Mouse (Mus musculus): ENCODE measurements around the gene Peli1. TPM values are rescaled to one million over a fixed set of nuclear protein-coding genes. Genes with fewer than 3 reads are reported as not detected.
"Not testable (repeated sequence)": the region's sequence is repeated elsewhere in the genome, so short reads cannot be mapped to it uniquely, and the experiment has no call there.

The Peli1 gene
- polyA plus RNA-seq, 1 experiment: 15.1 TPM

- peak; percentile 29 for DNase-seq (ENCODE audit: low read depth, low spot score)
- WGBS: 27% methylated on average over 4 of the region's 4 CpGs
Measured at GRCm38 (mm10) chr11:21178343-21178742, 87.3 kb downstream of the Peli1 start.

GRCm38 (mm10) chr11:21178998-21179645, 88.0 kb downstream of the Peli1 start:
- DNase-seq (ENCODE audit: low read depth, low spot score): no peak
- 82% methylated on average over 8 of the region's 8 CpGs for WGBS

- DNase-seq (ENCODE audit: low read depth, low spot score): not testable (repeated sequence)
- 93% methylated on average over 8 of the region's 9 CpGs for WGBS
Measured at GRCm38 (mm10) chr11:21179873-21180272, 88.8 kb downstream of the Peli1 start.

DNA sequence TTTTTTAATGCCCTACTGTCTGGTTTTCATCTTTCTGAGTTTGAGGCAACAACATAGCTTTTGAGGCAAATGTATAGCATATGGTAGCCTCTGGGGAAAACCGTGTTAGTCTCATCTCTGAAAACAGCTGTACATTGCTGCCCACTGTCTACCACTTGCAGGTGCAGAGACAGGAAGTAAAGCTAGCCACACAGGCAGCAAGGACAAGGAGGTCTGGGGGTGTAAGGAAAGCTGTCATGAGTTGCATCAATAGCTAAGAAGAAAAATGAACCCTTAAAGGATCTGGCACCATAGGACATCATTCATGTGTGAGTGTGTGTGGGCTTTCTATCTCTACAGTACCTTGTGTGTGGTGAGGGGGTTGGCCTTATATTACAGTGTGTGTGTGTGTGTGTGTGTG, 89.6 kb downstream of the Peli1 start:
- no peak for DNase-seq (ENCODE audit: low read depth, low spot score)
- WGBS: 43% methylated on average over 1 of the region's 1 CpGs

DNA sequence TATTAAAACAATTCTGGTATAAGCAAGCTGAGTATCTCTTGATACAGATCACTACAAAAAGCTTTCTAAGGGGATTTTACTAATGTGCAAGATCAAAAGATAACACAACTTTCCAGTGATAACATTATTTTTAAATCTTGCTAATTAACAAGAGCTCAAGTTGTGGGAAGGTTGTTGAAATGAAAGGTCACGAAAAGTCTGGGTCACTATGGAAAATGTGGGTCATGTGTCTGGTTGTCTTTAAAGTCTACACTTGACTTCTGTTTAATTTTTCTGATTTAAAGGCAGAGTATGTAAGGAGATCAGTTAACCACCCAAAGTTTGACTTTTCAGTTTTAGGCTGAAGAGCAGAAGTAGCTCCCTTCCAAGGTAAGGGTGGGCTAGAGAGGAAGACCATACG, 90.5 kb downstream of the Peli1 start:
- DNase-seq (ENCODE audit: low read depth, low spot score): no peak
- WGBS: 82% methylated on average over 2 of the region's 2 CpGs

DNA sequence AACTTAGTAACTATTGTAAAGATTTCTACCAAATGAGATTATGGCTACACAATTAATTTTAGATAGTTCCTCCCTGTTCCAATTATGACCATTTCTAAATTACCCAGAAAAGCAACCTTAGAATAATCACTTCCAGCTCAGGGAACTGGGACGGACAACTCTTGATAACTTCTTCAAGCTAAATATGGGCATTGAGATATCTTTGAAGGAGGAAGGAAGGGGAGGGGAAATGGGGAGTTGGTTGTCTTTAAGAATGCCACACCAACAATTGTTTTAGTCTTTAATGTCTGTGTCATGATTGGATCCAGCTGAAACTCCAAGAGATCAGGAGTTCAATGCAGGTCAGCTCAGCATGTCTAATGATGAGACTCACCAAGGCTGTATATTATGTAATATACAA, 91.6 kb downstream of the Peli1 start:
- DNase-seq (ENCODE audit: low read depth, low spot score): no peak
- 74% methylated on average over 1 of the region's 1 CpGs for WGBS

GRCm38 (mm10) chr11:21191821-21192220, 100.7 kb downstream of the Peli1 start:
- DNase-seq (ENCODE audit: low read depth, low spot score): not testable (repeated sequence)
- WGBS: 77% methylated on average over 8 of the region's 8 CpGs

DNA sequence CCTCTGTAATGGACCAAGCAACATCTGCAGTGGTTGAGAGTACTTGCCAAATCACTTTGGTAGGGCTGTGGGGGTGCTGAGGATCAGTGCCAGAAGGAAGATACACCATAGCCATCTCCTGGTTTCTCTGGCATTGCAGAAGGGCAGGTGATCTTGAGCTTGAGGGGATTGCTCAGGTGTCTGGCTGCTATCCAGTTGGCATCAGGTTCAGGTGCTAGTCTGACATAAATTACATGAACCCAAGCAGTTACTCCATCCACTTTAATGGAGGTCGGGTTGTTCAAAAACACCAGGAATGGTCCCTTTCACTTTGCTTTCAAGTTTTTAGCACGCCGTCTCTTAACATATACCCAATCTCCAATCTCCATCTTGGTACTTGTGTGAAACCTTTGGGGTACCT, 103.8 kb downstream of the Peli1 start:
- WGBS: 92% methylated on average over 3 of the region's 3 CpGs
- no peak for DNase-seq (ENCODE audit: low read depth, low spot score)

Other genes with a start within 250 kb of the Peli1 start
- gene Vps54, start 148.0 kb downstream of the Peli1 start, polyA plus RNA-seq (2012; rRNA removed): 21.6 and 23.8 TPM in 2 replicates